Mouse (Mus musculus) gastrocnemius, postnatal 36 days (tissue): ENCODE measurements around the gene Wif1. TPM values are rescaled to one million over a fixed set of nuclear protein-coding genes. Genes with fewer than 3 reads are reported as not detected.

Experiments
- DNase-seq, 2 experiments: peaks; one replicate each; pipeline ENCODE4 v3.0.0; 2022
- intact Hi-C: fragments of 180-260 bp; cut with DNase I; formaldehyde crosslinking; loops from one replicate; pipeline ENCODE4 v1.15.1; 2025
- total RNA-seq, 2 experiments: library from RNA; stranded (reverse); gene quantifications; 2 replicates each; pipeline ENCODE4 v1.2.3; 2021

Gene Wif1
- total RNA-seq, 2 experiments from 2014 or later = 3.8 to 4.0 TPM

DNA sequence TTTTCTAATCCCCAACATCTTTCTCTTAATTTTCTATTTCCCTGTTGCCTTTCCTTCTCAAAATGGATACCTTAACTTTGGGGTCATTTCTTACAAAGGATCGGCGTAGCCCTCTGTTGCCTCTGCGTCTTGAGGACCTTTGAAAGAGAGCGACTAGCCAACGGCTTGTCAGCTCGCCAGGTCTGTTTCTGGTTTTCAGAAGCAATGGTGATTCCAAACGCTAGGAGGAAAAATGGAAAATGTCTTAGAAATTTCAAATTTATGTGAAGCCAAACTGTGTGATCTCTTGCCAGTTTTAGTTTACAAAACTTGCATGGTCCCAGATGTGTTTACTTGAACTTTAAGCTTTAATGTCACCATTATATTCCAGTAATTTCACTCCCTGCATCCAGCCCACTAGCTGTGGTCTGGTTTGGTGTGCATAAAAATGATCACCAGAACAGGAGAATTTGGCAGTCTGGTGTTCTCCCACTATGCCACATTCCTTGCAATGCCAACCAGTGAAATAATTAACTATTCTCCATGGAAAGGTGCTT is 33.7 kb downstream of the Wif1 start:
- DNase-seq = peak in 1 of 2 experiments; percentile 7
- intact Hi-C loops = no loop called here

DNA sequence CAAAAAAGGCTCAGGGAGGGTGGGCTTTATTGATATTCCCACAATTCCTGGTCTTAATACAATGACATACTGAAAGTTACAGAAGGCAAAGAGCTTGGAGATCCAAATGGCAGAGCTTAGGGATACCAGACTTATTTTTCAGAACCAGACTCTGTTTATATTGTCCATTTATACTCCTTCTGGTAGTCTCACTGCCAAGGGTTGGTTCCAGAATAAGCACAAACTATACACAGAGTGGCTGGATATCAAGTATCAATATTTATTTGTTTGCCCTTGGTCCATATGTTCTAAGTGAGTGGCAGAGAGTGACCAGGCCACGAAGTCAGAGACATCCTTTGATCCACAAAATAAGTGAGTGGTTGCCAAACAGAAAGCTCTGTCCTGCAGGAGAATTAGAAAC is 34.2 kb downstream of the Wif1 start:
- intact Hi-C loops = no loop called here
- DNase-seq = no peak

DNA sequence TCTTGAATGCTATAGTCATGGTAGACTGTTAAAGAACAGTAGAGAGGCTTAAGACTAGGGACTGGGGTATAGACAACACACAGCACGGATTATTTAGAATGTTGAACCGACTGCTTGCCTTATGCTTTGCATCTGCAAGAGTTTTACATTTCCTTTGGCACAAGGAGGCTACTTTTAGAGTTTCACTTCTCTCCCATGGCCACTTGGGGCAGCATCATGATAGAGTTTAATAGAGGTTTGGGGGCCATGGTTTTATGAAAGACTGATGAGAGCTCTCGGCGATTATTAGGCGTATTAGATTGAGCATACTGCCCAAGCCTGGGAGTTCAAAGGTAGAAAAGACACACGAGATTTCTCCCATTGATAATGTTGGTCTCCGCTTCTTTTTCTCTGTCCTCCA is 37.0 kb downstream of the Wif1 start:
- DNase-seq = no peak
- intact Hi-C loops = no loop called here

DNA sequence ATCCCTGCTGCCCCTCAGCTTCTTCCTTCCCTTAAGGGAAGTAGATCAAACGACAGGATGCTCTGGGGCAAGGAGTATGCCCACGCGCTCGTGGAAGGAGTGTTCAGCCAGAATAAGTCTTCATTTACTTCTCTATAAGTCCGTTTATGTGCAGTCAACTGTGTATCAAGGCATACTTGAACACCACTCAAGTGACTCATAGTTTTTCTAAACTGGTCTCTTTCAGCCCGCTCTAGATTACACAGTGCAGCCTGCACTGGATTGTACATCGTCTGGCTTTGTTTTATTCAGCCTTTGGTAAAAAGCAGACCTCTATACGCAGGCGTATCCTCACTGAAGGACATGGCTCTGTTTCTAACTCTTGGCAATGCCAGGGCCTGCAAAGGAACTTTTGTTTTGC is 46.7 kb downstream of the Wif1 start:
- no peak for DNase-seq
- intact Hi-C loops = no loop called here

DNA sequence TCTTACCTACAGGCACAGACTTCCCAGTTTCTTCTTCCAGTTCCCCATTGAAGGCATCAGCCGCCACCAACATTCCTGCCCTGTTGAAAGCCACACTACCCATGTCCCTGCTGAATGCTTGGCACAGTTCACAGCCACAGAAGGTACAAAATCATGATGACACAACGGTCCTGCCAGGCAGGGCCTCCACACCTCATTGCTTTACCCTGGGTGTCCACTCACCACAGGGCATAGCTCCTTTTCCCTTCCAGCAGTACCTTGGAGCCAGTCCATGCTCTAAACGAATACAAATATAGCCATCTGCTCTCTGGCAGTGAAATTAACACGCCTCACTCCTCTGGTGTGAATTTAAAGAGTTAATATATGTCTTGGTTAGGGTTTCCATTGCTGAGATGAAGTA is 49.1 kb downstream of the Wif1 start:
- intact Hi-C loops = no loop called here
- DNase-seq = no peak

DNA sequence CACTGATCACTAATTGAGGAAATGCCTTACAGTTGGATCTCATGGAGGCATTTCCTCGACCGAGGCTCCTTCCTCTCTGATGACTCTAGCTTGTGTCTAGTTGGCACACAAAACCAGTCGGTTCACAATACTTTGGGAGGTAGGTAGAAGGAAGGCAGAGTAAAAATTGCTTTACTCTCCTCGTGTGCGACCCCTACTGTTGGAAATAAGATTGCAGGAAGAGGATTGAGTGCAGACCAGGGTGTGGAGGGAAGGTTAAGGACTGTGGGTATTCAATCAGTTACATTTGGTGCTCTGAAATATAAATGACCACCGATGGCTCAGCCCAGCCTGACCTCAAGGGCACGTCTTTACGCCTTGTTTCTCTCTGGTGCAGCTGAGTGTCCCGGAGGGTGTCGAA is 49.8 kb downstream of the Wif1 start:
- DNase-seq = no peak
- intact Hi-C loops = no loop called here

DNA sequence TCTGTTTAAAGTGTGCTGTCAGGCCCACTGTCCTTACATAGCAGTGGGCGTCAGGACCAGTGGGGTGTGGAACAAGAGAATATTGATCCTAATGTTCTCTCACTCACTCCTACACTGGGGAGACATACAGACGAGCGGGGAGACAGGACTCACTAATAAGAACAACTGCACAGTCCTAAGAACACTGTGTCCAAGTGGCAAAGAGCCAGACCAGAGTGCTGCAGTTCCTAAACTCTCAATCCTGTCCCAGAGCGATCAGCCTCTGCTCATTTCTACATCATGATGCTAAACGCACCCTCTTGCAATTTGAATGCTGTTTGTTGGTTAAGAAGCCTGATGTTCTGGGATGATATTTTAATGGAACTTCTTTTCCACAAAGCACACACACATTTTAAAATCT is 54.9 kb downstream of the Wif1 start:
- no peak for DNase-seq
- intact Hi-C loops = no loop called here

DNA sequence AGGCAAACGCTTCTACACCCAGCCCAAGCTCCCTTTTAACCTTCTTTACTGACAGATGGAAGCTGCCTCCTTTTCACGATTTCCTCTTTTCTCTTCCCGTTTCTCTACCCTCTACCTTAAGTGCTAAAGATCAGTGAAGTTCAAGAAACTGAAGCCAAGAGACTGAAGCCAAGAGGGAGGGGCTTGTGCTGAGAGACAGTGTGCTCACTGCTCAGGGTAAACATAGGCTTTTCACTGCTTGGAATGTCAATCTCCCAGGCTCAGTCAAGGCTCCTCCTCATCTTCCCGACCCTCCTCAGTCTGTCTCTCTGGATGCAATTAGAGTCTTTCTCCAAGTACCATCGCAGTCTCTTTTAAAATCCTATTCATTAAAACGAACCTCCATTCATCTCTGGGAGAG is 55.6 kb downstream of the Wif1 start:
- no peak for DNase-seq
- intact Hi-C loops = no loop called here

DNA sequence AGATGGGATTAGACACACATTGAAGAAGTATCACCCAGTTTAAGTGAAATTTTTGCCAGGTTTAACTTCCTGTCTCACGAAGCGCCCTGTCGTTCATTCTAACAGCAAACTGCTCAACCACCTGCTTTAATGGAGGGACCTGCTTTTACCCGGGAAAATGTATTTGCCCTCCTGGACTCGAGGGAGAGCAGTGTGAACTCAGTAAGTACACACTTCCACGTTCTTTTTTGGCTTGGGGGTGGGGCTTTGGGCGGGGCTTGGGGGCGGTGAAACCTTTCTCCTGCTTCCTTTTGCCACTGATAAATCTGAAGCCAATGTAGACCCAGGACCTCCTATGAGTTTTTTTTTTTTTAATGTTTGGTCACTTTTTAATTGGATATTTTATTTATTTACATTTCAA is 56.2 kb downstream of the Wif1 start:
- no peak for DNase-seq
- intact Hi-C loops = no loop called here

DNA sequence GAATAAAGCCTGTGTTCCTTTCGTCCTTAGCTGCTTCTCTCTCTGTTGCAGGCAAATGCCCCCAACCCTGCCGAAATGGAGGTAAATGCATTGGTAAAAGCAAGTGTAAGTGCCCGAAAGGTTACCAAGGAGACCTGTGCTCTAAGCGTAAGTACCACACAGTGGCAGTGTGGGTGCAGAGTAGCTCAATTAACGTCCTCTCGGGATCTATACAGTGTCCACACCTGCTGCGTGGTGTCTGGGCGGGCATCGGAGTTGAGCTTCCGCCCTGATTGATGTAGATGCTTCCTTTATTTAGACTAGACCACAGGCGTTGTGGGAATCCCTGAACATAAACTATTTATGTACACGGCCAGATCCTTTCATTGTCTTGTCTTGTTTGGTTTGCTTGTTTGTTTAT is 62.2 kb downstream of the Wif1 start:
- intact Hi-C loops = no loop called here
- DNase-seq = no peak

DNA sequence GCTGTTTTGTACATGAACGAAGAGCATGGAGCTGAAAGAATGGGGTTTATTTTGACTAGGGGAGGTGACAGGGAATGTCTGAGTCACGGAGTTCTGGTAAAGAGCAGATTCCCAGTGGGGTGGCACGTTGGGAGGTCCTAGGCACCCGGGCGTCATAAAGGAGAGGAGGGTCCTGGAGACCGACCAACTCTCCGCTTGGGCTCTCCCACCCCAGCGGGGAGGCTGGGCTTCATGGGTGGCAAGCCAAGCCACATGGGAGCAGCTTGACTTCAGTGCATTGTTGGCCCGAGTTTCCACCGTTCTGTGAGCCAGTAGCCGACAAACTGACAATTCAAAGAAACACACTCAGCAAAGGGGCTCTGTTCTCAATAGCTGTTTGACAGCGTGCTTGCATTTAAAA is 64.5 kb downstream of the Wif1 start:
- intact Hi-C loops = no loop called here
- DNase-seq = no peak

DNA sequence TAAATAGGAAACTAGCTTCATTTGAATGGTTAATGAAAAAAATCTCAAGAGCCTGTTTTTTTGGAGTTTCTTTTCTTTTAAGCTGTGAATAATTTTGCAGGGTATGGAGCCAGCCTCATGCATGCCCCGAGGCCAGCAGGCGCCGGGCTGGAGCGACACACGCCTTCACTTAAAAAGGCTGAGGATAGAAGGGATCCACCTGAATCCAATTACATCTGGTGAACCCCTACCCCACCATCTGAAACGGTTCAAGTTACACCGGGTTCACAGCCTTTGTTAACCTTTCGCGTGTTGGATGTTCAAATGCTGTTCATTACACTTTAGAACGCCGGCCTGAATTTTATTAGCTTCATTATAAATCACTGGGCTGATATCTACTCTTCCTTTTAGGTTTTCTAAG is 65.9 kb downstream of the Wif1 start:
- intact Hi-C loops = no loop called here
- no peak for DNase-seq

DNA sequence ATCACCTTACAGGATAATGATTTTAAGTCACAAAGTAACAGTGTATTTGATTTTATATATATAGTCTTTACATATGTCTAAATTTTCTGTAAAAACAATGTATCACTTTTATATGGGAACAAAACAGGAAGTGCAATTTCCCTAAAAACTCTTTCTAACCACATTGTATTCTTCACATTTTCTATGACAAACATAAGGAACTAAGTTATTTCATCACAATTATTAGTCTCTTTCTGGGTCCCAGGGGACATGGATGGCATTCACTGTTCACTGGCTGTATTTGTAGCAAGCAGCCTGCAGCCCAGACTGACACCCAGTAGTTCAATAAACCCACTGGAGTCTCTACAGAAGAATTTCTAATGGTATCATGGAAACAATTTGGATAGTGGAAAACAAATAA is 82.4 kb downstream of the Wif1 start:
- intact Hi-C loops = no loop called here
- no peak for DNase-seq

DNA sequence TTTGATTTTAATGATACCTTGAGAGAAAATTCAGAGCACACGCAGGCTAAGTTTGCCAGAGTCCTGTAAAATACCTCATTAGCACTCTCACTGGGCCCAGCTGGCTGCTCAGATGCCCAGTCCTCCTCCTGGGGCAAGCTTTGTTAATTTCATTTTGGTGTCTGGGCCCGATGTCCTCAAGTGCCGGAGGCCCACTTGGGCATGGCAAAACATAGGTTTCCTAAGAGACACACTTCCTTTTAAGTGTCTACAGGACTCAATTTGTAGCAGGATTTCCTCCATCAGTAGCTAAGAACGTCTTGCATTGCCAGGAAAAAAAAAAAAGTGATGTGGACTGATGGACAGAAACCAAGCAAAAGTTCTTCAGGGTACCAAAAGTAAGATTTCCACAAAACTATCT is 82.9 kb downstream of the Wif1 start:
- no peak for DNase-seq
- intact Hi-C loops = no loop called here

DNA sequence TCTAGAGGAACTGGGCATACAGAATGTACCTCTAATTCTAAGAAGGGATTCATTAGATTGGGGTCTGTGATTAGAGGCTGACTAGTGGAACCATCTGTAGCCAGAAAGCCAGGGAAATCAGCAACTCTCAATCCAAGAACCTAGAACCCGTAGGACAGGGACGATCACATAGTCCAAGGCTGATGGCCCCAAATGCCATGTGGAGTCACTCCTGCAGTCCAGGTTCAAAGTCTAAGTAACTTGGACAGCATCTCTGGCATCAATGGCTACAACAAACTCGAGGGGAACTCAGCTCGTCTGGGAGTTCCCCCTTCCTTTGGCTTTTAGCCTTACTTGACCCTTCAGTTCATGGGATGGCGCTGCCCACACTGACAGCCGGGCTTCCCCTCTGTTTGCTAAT is 87.0 kb downstream of the Wif1 start:
- intact Hi-C loops = loop anchor here (10.0 kb wide), 1 partner anchor 134 kb away; no protein-coding TSS in a partner anchor

DNA sequence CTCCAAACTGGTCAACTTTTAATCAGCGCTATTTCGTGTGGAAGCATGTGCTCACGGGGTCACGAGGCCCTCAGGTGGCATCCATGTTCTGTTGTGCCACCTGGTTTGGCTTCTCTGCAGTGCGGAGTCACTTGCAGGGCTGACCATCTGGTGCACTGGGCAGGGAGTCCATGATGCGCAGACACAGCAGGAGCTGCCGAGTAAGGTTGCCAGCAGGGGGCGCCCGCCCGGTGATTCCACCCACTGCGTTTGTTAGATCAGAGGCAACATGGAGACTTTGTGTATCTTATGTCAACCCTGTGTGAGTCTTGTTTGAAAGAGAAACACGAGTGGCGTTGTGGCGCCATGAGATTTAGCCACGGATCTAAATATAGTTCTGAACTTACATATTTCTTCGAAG is 90.7 kb downstream of the Wif1 start:
- intact Hi-C loops = loop anchor here (10.0 kb wide), 1 partner anchor 130 kb away; no protein-coding TSS in a partner anchor
- no peak for DNase-seq

More for the DNA sequence above, 87.0 kb downstream of the Wif1 start:
- no peak for DNase-seq

DNA sequence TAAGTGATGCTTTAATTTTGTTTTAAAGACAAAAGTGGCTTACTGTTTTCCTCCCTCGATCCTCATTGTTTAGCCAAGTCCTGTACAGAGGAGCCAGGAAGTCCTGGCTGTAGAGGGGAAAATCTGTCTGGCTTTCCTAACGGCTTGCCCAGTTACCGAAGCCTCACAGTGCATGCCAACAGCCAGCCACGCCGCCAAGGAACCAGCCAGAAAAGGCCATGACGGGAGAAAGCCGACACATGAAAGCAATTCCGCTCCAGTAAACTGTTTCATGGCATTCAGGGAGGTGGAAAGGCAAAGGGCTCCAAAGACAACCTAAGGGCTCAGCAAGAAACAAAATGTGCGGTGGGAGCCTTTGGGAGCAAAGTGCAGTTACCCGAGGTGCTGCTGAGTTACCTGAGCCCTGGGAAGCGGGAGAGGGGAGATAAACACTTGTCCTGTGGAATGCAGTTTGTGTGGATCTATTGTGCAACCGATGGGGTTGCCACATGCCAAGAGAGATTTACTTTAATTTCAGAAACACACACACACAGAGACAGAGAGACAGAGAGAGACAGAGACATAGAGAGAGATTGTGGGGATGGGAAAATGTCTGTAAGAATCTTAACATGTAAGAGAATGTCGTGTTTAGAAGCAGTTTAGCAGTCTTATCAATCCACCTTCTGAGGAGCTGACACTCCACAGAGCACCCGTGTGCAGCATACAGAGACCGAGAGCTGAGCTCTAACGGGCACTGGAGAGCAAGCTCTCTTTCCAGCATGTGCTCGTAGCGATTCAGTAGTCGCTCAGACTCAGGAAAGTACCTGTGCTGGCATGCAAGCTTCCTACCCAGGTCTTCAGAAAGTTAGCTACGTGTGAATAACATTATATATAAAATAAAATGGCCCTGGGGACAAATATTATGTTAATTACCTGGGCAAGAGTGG is 95.5 kb downstream of the Wif1 start:
- intact Hi-C loops = loop anchor here (10.0 kb wide), 1 partner anchor 126 kb away; no protein-coding TSS in a partner anchor

More for the DNA sequence above, 95.5 kb downstream of the Wif1 start:
- peak in 1 of 2 experiments; percentile 21 for DNase-seq

Other genes starting within 250 kb of the Wif1 start
- gene Msrb3, start 134.9 kb upstream of the Wif1 start, total RNA-seq = 100 to 1,000 TPM; 109 to 115 TPM
- 10 to 100 TPM in 1 of 2 experiments, 1 to 10 TPM in 1; 8.7 to 10.0 TPM for gene Lemd3, start 54.6 kb upstream of the Wif1 start, total RNA-seq